Mouse (Mus musculus) lung, postnatal 0 days (tissue): ENCODE measurements around the gene Zmynd8.

Experiments
- CTCF ChIP-seq: IDR thresholded peaks from 2 replicates; pipeline ENCODE4 v1.5.1; 2016; ENCODE audit warnings: antibody characterized with exemption, mild to moderate bottlenecking
- EP300 ChIP-seq: IDR thresholded peaks from 2 replicates; pipeline ENCODE4 v1.6.1; 2016; ENCODE audit warnings: antibody characterized with exemption, mild to moderate bottlenecking, control low read depth

DNA sequence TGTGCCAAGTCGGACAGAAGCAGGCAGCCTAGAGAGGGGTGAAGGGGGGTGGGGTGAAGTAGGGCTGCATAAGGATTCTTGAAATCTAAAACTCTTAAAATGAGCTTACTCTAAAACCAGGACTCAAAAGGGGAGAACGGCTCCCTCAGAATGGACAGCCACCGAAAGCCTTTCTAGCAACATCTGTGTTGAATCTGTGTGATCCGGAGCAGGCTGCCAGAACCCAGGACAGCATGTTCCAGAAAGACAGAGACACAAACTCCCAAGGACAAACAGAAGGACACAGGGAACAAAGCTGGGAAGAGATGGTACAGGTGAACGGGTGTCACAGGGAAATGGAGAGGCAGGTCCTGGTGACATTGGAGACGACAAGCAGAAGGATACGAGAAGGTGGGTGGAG, 25.6 kb downstream of the Zmynd8 start:
- no peak for TF ChIP-seq CTCF
- peak; percentile 49 for TF ChIP-seq EP300
